Mouse (Mus musculus): ENCODE data around the gene Fgf9.

Gene Fgf9

GRCm38 (mm10) chr14:58070481-58071119, at the start of gene Fgf9:
TSS of gene Fgf9 (plus strand) at chr14:58070547.
- in situ Hi-C loops (cut with MboI; ENCODE audit: low pct_unique_long_range_greater_than_20kb in 1 of 2, low sequenced_read_pairs in 2 of 2, unreplicated experiment in 1 of 2) = no loop called here

- in situ Hi-C loops (cut with MboI; ENCODE audit: low pct_unique_long_range_greater_than_20kb in 1 of 2, low sequenced_read_pairs in 2 of 2, unreplicated experiment in 1 of 2) = no loop called here
Observed at GRCm38 (mm10) chr14:58034567-58034966, 35.8 kb upstream of the Fgf9 start.

DNA sequence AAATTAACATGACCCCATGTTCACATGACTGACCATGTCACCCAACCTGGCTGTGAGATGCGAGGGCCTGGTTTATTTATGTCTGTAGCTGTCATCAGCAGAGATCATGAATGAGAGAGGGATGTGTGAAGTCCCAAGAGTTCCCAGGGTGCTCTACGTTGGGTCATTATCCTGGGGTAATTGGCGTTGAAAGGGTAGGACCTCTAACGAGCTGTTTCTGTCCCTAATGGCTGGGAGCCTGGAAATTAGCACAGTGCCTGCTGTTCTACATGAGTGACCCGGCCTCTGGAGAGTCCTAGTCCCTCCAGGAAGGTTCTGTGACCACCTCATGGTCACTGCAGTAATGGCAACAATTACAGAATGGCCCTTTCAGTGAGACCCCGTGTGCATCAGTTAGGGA, 34.2 kb upstream of the Fgf9 start:
- in situ Hi-C loops (cut with MboI; ENCODE audit: low pct_unique_long_range_greater_than_20kb in 1 of 2, low sequenced_read_pairs in 2 of 2, unreplicated experiment in 1 of 2) = no loop called here

- in situ Hi-C loops (cut with MboI; ENCODE audit: low pct_unique_long_range_greater_than_20kb in 1 of 2, low sequenced_read_pairs in 2 of 2, unreplicated experiment in 1 of 2) = no loop called here
Observed at GRCm38 (mm10) chr14:58046639-58047284, 23.6 kb upstream of the Fgf9 start.

DNA sequence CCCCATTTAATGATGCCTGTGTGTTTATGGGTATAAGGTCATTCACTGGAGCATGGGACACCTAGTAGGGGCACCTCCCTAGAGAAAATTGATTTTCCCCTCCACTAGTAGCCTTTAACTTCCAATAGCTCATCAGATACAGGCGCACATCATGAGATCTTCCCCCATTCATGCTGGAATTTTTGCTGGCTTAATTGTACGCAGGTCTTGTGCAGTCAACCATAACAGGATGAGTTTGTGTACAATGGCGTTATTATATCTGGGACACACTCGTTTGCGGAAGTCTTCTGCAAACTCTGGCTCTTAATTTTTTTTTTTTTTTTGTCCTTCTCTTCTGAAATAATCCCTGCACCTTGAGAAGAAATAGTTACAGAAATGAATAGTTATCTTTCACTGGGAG, 19.7 kb upstream of the Fgf9 start:
- in situ Hi-C loops (cut with MboI; ENCODE audit: low pct_unique_long_range_greater_than_20kb in 1 of 2, low sequenced_read_pairs in 2 of 2, unreplicated experiment in 1 of 2) = no loop called here

DNA sequence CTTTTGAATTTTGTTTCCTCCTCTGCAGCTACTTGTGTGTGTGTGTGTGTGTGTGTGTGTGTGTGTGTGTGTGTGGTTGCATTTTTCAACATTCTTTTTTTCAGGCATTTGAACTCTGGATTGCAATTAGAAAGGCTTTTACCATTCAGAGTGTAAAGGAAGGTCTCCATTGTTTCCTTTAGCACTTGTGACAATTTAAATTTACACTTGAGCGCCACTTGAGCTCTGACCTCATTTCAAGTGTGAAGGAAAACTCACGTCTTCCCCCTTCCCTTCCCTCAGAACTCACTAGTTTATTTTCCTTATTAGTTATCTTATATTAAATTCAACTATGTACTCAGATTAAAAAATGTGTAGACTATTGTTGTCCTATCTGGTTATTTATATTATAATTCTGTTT, 2.8 kb upstream of the Fgf9 start:
- in situ Hi-C loops (cut with MboI; ENCODE audit: low pct_unique_long_range_greater_than_20kb in 1 of 2, low sequenced_read_pairs in 2 of 2, unreplicated experiment in 1 of 2) = no loop called here

DNA sequence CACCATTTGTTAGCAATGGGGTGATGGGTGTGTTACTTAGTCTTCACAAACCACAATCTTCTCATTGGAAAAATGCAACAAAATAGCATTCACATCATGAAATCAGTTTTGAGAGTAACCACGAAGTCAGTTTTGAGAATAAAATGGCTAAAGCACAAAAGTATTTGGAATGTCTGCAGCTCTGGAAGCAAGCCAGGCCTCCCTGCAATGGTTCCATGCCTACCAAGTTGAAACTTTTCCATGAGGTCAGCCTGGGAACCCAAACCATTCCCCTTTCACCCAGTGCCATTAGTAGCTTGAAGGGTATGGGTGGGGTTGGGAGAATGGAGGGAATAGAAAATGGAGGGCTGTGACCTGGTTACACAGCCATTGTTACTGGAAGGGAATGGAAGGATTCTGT, 1.7 kb upstream of the Fgf9 start:
- in situ Hi-C loops (cut with MboI; ENCODE audit: low pct_unique_long_range_greater_than_20kb in 1 of 2, low sequenced_read_pairs in 2 of 2, unreplicated experiment in 1 of 2) = no loop called here

GRCm38 (mm10) chr14:58069927-58070326, 420 bp upstream of the Fgf9 start:
- in situ Hi-C loops (cut with MboI; ENCODE audit: low pct_unique_long_range_greater_than_20kb in 1 of 2, low sequenced_read_pairs in 2 of 2, unreplicated experiment in 1 of 2) = no loop called here

- in situ Hi-C loops (cut with MboI; ENCODE audit: low pct_unique_long_range_greater_than_20kb in 1 of 2, low sequenced_read_pairs in 2 of 2, unreplicated experiment in 1 of 2) = no loop called here
Observed at GRCm38 (mm10) chr14:58071120-58071641, 834 bp downstream of the Fgf9 start.

- in situ Hi-C loops (cut with MboI; ENCODE audit: low pct_unique_long_range_greater_than_20kb in 1 of 2, low sequenced_read_pairs in 2 of 2, unreplicated experiment in 1 of 2) = no loop called here
Observed at GRCm38 (mm10) chr14:58071830-58072770, 1.8 kb downstream of the Fgf9 start.

GRCm38 (mm10) chr14:58072771-58073501, 2.6 kb downstream of the Fgf9 start:
- in situ Hi-C loops (cut with MboI; ENCODE audit: low pct_unique_long_range_greater_than_20kb in 1 of 2, low sequenced_read_pairs in 2 of 2, unreplicated experiment in 1 of 2) = no loop called here

DNA sequence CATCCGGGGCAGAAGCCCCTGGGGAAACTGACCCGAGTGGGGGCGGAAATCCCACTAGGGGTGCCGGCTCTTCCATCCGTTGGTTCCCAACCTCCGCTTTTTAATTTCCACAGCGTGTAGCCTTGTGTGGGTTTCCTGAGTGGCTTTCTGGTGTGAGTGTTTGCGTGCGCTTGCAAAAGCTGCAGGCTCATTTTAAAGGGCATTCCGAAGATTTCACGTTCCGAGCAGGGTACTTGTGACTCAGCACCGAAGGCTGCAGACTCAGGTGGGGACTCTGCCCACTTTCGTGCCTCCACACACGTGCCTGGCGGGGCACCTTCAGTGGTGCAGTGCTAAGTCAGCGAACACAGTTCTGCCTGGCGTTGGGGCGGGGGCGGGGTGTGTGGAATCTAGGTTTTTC, 3.6 kb downstream of the Fgf9 start:
- in situ Hi-C loops (cut with MboI; ENCODE audit: low pct_unique_long_range_greater_than_20kb in 1 of 2, low sequenced_read_pairs in 2 of 2, unreplicated experiment in 1 of 2) = no loop called here

DNA sequence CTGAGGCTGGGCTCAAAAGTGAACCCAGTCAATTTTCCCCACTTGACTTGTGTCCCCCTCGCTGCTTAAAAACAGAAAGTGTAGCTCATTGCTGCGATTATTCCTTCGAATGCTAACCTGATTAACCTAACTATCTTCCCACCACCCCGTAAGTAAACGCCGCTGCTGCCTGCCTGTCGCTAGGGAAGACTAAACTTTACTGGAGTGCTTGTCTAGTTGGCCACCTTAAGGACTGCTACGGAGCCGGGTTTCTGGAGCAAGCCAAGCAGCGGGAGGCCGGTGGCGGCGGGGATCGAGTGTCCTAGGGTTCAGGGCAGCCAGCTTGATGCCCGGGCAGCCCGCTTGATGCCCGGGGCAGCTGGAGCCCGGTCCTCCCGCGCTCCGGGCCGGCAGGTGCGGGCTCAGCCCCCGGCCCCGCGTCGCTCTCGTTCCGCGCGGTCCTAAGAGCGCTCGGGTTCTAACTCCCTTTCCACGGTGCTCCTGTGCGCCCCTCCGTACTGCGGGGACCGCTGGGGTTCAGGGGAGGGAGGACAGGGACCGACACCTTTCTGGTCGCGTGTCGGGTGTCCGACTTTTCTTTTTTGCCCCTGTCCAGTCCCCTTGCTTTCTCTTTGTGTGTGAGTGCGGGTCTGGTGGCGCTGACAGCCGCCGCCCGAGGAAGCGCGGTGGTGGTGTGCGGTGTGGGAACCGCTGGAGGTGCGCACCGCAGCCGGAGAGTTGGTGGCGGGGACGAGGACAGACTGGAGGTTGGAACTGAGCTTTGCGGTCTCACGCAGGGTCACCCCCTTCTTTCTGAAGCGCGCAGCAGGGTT, 4.5 kb downstream of the Fgf9 start:
- in situ Hi-C loops (cut with MboI; ENCODE audit: low pct_unique_long_range_greater_than_20kb in 1 of 2, low sequenced_read_pairs in 2 of 2, unreplicated experiment in 1 of 2) = no loop called here

DNA sequence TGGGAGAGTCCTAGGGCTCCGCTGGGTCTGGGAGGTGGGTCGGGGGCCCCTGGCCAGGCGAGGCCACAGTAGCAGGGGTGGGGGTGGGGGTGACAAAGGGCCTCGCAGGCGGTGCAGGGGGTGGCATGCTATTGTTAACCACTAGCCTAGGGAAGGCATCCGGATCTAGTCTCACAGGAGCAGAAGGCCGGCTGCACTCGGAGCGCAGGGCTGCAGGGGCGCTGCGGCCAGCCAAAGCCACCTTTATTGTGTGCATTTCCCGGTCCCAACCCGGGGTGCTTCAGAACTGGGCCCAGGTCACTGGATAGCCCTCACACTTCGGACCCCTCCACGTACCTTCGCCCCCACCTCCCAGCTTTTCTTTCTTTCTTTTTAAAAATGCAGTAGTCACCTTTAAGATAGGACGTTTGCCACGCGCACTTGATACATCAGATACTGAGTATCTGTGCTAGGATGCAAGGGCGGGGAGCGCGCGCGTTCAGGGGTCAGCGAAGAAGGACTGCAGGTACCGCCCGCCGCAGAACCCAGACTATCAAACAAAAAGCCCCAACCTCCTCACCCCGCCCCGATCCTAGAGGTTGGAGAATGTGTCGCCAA, 5.2 kb downstream of the Fgf9 start:
- in situ Hi-C loops (cut with MboI; ENCODE audit: low pct_unique_long_range_greater_than_20kb in 1 of 2, low sequenced_read_pairs in 2 of 2, unreplicated experiment in 1 of 2) = no loop called here

DNA sequence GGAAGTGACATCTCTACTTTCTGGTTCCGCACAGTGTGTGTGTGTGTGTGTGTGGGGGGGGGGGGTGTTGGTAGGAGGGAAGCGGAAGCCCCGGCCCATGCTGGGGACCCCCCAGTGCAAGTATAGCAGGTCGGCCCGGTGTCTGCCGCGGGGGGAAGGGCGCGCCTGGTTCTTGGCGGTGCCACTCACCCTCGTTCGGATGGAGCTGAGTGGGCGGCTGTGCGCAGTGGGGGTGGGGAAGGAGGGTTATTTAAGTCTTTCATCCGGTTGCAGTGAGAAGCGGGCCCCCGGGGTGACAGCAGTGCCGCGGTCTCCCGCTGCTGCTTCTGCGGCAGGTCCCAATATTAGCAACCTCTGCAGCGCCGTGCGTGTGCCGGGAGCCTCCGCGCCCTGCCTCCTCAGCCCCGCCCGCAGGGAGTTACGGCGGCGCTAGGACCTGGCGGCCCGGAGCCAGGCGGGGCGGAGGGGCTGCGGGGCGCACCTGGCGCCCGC, 5.7 kb downstream of the Fgf9 start:
- in situ Hi-C loops (cut with MboI; ENCODE audit: low pct_unique_long_range_greater_than_20kb in 1 of 2, low sequenced_read_pairs in 2 of 2, unreplicated experiment in 1 of 2) = no loop called here

- in situ Hi-C loops (cut with MboI; ENCODE audit: low pct_unique_long_range_greater_than_20kb in 1 of 2, low sequenced_read_pairs in 2 of 2, unreplicated experiment in 1 of 2) = no loop called here
Observed at GRCm38 (mm10) chr14:58076726-58077255, 6.4 kb downstream of the Fgf9 start.

- in situ Hi-C loops (cut with MboI; ENCODE audit: low pct_unique_long_range_greater_than_20kb in 1 of 2, low sequenced_read_pairs in 2 of 2, unreplicated experiment in 1 of 2) = no loop called here
Observed at GRCm38 (mm10) chr14:58079471-58079870, 9.1 kb downstream of the Fgf9 start.

Data from mouse embryonic stem cell (cell line).